Mouse (Mus musculus) WW6 (cell line): ENCODE data around the gene Arhgap22.

Experiments
- DNase-seq: peaks from one replicate; pipeline ENCODE4 v3.0.0-alpha.2; 2013; ENCODE audit warnings: low read depth, low spot score

The Arhgap22 gene

DNA sequence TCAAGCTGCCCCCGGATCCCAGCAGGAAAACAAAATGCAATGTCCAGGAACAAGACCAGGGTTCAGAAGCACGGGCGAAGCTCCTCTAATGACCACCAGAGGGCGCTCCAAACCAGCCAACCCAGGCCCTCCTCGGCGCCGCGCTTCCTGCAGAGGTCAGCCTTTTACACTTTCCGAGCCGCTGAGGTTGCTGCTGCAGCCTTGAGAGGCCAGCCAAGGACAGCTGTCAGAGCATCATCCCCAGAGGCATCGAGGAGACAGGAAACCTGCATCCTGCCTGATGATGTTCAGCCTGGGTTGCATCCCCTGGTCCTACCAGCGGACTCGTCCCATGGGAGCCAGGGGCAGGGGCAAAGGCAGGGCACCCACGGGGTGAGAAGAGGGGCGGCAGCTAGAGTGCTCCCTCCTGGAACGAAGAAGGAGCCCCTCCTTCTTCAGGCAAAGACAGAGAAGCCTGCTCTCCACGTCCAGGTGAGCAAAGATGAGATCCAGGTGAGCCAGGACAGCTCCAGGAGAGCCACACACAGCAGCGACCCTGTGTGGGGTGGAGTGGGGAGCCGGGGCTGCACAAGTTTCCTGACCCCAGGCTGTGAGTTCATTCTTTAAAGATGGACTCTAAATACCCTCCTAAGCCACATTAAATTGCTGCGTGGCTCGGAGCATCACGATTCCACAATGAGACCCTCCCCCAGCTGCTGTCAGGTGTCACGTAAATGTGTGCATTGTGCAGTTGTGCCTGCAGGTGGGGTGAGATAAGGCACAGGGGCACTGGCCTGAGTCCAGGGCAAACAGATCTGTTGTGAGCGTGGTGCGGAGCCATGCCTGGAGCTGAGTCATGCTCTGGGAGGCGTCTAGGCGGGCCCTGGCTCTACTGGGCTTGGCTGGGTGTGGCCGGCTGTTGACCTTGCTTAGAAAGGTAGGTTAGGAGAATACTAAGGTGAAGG is at the start of gene Arhgap22:
TSS of gene Arhgap22 (plus strand) at position 204 of the 944 bp plus-strand sequence.
- peak; percentile 54 for DNase-seq

DNA sequence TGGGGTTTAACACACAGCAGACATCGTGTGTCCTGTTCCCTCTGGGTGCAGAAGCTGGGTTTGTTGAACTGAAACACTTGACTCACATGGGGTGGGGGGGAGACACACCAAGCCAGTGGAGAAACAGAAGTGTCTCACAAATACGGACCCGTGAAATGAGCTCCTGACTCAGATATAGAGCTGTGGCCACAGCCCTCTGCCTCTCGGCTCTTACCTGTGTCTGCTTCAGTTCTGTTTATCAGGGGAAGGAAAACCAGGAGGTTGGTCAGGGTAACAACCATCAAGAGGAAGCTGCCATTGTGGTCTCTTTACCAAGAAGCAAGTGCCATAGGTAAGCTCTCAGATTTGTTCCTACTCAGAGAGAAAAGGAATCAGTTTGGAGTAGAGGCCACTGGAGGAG is 45.1 kb upstream of the Arhgap22 start:
- no peak for DNase-seq

DNA sequence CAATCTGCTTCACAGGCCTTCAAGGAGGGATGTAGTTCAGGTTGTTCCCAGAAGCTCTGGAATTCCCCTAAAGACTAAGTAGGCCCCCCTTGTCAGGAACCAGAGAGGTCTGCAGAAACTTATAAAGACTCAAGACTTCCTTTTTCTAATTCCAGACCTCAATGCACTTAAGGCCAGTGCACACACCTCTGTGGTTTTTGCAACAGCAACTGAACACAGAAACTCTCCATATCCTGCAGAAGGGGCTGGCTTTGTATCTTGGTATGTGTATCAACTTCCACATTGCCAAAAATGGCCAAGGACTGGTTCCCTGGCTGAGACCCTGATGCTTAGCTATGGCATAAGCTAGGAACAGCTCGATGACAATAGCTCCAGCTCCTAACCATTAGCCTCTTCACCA is 41.9 kb upstream of the Arhgap22 start:
- DNase-seq = no peak

DNA sequence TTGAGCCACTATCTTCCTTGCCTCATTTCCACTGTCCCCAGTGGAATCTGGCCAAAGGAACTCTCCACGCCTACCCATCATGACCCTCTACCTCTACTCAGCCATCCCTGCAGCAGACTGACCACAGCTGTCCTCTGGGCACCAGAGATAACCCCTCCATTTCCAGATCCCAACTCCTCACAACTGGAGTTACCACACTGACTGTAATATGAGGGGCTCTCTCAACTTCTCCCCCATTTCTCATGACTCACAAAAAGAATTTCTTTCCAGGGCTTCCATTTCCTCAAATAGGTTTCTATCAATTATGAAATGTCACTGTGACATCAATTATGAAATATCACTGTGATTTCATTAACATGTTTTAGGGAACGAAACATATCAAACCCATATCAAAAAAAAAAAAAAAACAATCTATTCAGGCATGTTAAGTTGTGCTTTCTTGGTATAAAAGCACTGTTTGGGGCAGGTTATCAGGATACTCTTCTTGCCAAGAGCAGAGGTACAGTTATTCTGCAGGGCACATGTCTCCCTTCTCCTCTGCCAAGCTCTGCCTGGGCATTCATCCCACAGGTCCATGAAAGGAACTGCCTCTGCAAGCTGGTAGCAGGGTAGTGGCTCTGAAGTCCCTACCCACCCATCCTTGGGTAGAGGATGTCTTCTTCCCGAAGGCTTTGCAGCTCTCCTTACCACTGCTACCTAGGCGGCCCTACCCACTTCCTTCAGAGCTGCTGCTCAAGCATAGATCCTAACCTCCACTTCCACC is 38.6 kb upstream of the Arhgap22 start:
- DNase-seq = no peak

DNA sequence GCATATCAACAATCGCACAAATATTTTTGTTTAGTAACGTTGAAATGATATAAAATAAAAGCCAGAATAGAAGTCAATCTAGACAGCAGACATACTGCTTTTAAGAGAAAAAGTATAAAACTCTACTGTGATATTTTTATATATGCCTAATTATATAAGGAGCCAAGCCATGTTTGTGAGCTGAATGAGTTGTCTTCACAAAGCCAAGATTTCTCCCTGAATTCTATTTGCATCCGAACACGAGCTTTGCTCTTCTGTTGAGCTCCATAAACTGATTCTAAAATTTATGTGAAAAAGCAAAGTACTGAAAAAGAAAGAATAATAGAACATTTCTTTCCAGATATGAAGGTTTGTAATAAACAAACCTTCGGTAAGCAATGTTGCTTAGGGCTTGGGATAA is 33.7 kb upstream of the Arhgap22 start:
- DNase-seq = no peak

DNA sequence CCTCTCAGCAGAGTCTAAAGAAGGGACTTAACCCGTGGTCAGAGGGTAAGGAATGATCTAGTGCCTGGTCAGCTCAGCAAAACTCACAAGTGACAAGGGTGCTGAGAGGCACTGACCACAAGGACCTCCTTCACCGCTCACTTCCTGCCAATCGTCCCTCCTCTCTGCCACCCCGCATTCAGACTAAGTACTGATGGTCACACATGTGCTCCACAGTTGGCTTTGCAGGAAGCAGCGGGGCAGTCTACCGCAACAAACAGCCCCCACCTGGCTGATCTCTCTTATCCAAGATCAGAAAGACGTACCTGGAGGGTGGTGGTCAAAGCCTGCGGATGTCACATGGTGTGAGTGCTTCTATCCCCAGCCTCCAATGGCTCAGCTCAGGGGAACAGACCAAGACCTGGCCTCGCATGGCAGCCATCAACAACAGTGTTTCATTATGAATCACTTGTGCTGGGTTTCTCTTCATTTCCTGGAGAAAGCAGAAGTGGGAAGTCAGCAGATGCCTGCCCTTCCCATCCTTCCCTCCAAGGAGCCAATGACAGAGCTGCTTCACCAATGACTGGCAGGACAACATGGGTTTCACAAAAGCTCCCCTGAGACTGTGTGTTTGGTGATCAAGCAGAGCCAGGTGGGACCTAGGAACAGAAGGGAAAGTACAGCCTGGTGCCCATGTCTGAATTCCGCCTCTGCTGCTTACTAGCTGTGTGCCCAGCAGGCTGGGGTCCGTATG is 28.6 kb upstream of the Arhgap22 start, which contains the start of gene Wdfy4:
TSS of gene Wdfy4 (minus strand) at position 441 of the 733 bp plus-strand sequence.
- no peak for DNase-seq

DNA sequence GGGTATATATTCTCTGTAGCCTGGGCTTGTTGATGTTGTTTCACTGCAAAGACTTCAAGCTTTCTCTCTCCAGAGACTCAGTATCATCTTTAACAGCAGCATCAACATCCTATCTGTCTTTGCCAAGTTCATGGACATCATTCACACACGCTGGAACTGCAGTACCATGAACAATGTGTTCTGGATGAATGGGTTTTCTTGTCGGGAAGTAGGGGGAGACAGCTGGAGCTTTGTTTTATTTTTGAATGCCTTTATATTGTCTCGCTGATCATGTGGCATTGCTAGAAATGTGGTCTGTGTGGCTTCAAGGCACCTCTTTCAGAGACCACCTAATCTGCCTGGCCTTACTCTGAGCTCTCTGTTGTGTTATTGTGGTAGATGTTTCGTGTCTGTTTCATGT is 26.6 kb upstream of the Arhgap22 start:
- no peak for DNase-seq

DNA sequence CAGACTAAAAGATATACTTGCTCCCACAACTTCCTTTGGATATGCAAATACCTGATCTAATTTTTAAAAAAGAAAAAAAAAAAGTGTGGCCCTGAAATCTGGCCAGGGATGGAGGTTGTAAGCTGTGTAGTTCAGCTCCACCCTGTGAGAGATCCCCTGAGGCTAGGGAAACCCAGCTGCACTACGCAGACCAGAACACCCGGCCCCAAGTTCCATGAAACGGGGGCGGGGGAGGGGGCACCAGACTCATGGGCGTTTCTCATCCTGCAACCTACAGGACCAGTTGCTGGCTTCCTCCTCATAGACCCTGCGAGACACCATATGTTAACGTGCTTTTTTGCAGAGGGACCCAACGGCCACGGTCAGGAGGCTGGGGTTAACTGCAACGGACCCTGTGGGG is 24.6 kb upstream of the Arhgap22 start:
- no peak for DNase-seq

DNA sequence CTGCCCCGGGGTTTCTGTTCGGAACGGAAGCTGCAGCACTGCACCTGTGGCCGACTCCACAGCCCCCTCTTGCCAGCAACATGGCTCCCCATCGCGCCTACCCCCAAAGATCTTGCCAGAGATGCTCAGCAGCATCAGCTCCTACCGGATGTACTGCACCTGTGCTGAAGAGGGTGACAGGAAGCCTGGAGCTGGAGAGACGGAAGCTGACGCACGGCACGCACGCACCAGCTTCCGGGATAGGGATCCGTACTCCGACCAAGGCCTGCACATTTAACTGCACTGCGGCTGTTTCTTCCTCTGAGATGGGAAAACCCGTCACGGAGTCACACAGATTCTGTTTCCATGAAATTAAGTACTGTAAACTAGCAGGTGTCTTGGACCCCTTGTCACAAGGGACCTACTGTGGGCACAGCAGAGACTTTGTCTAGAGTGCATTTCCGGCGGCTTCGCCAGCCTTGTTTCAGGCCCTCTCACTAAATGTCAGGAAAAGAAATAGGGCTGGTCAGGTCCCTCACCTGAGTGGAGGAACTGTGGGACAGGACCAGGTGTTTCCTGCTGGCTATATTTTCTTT is 23.9 kb upstream of the Arhgap22 start:
- no peak for DNase-seq

DNA sequence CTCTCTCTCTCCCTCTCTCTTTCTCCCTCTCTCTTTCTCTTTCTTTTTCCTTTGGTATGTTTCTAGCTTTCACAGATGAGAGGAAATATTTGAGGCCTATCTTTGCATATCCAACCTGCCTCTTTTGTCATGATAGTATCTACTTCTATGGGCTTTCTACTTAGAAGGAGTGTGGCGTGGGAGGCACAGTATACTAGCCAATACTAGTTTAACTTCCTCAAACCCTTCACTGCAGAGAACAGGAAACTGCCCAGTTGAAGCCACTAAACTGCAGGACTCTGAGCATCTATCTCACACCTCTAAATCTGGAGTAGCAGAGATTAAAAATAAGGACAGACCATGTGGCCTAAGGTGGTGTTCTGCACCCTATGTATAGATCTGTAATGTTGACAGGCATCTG is 23.2 kb upstream of the Arhgap22 start:
- no peak for DNase-seq

DNA sequence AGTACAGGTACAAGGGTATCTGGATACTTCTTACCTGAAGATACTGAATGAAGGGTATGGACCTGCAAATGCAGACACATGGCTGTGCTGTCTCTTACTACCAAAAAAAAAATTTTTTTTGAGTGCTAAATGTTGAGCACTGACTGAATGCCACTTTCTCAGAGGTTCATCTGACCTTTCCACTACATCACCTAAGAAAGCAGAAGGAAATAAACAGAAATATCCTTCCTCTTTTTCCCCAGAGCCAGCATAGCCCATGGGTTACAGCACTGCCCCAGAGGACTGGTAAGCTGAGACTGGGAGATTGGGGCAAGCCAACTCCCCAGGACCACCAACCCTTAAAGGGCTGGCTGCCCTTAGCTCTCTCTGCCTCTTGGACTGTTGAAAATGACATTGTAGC is 20.1 kb upstream of the Arhgap22 start:
- DNase-seq = no peak

DNA sequence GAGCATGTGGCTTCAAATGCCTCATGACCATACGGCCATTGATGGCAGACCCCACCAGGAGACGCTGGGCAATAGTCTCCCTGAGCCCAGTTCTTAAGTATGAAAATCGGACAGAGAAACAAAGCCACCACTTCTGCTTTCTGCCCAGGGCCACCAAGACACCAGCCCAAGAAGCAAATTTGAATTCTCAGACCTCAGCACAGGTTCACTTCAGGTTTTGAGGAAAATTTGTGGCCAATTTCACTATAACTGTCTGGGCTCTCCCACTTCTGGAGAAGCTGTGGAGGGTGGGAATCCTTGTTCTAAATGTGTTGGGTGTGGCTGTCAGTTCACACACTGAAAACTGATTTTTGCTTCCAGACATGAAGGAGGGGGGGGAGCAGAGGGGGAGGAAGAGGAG is 19.6 kb upstream of the Arhgap22 start:
- DNase-seq = no peak

DNA sequence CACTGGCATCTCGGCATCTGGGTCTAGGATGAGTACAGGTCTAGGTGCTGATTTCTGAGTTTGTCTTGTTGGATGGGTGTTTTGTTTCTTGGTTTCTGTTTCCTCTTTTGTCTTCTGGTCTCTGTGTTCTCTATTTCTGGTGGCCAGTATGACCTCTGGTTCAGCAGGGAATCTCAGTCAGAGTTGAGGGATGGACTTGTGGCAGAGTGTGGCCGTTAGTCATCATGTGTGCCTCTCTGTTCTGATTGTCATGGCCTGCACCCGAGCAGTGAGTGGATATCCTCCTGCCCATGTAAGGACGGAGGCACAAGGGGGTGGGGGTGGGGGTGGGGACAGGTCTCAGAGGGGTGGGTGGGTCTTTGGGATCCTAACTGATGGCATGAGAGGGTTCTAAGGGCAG is 11.7 kb upstream of the Arhgap22 start:
- DNase-seq = no peak

DNA sequence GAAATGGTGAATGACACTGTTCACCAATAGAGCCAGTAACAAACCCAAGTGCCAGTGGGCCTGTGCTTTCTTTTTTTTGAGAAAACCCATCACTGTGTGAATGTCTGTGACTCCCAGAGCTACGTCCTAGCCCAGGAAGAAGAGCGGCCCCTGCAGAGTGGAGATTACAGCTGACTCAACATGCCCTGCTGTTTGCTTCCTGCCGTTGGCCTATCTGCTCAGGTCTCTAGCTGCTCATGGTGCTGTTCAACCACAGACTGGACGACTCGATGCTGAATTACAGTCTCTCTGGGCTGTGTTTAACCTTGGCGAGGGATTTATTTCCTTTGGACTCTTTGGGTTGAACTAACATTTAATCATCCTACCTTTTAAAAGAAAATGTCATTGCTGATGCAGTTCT is 10.9 kb upstream of the Arhgap22 start:
- no peak for DNase-seq

DNA sequence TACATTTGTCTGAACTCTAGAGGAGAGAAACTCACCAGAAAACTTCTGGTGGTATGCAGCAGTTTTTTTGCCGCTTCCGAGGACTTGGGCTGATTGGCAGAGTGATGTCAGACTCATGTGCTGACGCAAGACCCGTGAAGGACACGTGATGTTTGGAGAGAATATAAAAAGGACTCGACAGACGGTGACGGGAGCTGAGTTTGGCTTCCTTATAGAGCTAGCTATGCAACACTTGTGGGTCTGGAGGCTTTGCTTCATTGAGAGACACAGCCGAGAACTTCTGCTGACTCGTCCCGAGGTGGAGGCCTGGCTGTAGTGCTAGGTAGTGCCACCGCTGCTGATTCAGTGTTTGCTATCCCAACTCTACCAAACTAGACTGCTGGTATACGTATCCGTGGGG is 10.0 kb upstream of the Arhgap22 start:
- DNase-seq = no peak

DNA sequence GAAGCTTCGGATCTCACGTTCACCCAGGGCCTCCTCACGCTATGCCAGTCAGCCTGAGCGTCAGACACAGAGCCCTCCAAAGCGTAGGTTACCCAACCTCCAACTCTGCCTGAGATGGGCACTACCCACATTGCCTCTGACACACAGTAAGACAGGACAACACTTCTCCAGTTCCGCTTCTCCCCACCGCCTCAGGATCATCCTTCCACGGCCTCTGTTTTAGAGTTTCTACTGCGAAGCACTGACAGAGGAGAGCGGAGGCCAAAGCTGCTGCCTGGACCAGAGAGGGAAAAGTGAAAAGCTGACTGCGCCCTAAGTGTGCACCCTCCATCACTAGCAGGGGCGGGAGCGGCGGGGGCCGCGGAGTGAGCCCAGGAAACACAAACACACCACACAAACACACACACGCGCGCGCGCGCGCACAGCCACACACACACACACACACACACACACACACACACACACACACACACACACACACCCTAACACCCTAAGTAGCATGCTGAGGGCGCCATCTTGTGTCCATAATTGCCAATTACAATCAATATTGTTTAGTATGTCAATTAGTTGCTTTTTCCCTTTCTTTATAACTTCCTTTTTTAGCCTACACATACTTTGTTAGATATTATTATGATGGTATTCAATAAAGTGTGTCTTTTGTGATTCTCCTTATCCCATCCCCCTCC is 8.4 kb upstream of the Arhgap22 start:
- DNase-seq = no peak

DNA sequence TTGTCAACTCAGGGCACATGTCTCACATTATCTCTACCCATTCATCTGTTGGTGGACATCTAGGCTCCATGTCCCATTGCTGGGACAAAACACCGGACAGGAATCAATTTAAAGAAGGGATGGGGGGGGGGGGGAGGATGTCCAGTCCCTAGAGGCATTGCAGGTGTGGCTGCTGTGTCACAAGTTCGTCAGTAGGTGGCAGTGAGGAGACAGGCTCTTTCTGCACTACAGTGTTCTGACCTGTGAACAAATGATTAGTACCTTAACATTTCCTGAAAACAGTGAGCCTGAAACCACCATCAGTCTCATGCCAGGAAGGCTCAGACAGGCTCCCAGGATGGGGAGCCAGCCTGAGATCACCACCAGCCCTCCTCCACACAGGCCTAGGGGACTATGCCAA is 6.8 kb upstream of the Arhgap22 start:
- no peak for DNase-seq

DNA sequence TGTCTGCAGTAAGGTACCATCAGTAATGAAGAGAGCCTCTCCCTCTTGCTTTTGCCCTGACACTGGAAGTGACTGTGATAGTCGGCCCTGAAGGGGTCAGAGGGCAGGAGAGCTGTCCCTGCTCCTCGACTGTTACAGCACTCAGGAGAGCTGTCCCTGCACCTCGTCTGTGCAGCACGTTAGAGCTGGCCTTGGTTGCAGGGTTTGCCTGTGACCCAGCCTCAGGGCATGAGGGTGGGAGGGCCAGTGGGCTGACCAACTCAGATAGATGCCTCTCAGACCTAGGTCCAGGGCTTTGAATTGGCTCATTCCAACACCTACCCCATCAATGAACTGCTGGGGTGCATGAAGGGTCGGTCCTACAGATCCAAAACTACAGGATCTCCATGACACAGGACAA is 5.5 kb upstream of the Arhgap22 start:
- no peak for DNase-seq

DNA sequence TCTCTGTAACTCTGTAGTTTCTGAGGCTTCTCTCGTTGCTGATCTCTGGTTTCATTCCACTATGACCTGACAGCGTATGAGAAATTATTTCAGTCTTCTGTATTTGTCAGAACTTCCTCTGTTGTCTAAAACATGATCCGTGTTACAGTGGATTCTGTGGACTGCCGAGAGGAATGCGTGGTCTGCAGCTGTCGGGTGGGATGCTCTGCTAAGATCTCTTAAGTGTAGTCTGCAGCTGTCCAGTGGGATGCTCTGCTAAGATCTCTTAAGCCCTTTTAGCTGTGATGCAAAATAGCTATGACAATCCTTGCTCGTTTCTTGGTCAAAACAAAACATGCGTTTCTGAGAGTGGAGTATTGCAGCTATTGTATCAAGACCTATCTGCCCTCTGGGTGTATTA is 3.0 kb upstream of the Arhgap22 start:
- DNase-seq = no peak

DNA sequence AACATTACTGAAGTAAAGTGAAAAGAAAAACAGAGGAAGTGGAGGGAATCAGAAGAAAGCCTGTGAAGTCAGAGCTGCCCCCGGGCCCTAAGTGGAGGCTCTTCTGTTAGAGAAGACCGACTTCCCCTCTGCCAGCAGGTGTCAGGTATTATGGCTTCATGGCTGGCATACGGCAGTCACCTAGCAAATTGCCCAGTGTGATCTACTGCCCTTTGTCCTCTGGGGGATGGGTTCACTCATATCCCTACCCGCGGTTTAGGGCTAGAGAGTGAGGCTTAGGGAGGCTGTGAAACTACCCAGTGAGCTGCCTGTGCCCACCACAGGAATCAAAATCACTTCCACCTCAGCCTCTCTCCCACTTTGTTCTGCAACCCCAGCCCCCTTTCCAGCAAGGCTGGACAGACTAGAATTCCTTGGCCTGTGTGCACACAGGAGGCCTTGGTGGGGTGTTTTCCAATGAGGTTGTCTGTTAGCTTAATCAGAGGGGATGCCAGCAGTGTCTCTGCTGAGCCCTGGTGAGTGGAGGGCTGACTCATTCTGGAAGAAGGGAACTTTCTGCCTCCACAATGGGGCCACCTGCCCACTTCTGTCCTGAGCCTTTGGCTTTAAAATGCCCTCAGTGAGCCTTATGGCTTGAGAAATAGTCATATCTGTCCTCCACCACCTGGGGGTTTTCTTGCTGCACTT is 1.4 kb upstream of the Arhgap22 start:
- DNase-seq = no peak

DNA sequence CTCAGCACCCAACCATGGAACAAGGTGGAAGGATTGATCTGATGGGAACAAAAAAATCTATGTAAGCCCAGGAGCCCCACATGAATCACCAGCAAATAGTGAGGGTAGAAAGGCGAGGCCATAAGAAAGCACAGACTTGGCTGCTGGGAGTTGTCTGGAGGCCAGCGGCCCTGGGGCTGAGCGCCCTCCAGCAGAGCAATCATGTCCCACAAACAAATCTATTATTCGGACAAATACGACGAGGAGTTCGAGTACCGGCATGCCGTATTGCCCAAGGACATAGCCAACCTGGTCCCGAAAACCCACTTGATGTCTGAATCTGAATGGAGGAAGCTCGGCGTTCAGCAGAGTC is 892 bp upstream of the Arhgap22 start:
- DNase-seq = no peak
